Mouse (Mus musculus) C2C12 (cell line): ENCODE measurements around the gene Akr1c6.

ENCODE experiments used
- CEBPB ChIP-seq: IDR thresholded peaks from one replicate; pipeline ENCODE4 v1.6.1; 2011; ENCODE audit warnings: low read depth, mild to moderate bottlenecking, control low read depth, moderate library complexity
- MYOG ChIP-seq: IDR thresholded peaks from one replicate; pipeline ENCODE4 v1.6.1; 2011; ENCODE audit not compliant: control insufficient read depth, insufficient read length; ENCODE audit errors: extremely low read depth
- USF1 ChIP-seq: IDR thresholded peaks from one replicate; pipeline ENCODE4 v1.6.1; 2011; ENCODE audit warnings: low read depth, mild to moderate bottlenecking, control low read depth, moderate library complexity

DNA sequence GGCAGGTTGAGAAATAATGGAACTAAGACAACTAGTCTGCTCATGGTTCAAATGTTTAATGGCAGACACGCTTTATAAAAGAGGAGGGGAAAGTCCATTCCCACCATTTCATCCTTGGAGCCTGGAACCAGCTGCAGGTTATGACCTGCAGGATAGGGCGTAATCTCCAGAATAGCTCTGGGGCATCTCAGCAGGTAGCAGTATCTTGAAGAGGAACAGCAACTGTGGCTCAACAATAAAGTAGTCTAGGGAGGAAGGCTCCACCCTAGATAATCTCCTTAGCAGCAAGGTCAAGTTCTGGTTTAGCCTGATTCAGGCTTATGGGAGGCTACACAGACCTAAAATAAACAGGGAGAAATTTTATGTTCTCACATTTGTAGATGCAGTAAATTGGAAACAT, 31.5 kb downstream of the Akr1c6 start:
- TF ChIP-seq MYOG (no peak), CEBPB (no peak), USF1 (no peak)
